Mouse (Mus musculus): ENCODE data around the gene Sned1. TPM values are rescaled to one million over a fixed set of nuclear protein-coding genes. Genes with fewer than 3 reads are reported as not detected.

The Sned1 gene
- total RNA-seq, 2 experiments from 2014 or later, result 7.0 to 10.0 TPM

DNA sequence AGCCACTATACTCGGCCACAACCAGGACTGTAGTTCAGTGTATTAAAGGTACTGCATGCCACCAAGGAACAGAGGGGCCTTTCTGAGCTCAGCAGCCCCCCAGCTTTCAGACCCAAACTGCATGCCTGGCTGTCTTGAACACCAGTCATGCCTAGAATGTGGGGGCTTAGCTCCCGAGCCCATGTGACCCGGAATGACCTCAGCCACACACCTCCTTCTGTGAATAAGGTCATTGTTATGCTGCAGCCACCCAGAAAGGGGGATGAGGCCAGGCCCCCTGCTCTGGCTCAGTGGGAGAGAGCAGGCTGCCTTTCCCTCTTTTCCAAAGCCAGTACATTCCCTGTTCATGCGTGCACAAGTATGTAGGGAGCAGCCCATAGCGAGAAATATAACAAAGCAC lies 21.0 kb upstream of the Sned1 start:
- Histone ChIP-seq H3K27ac (no peak overlapping the region), H3K4me3 (no peak overlapping the region)
- intact Hi-C loops (cut with DNase I), result no loop called here
- no peak for TF ChIP-seq CTCF (IDR thresholded peaks at IDR 0.05)
- no peak for DNase-seq (ENCODE audit: extremely low spot score in 1 of 2, low spot score in 2 of 2)

DNA sequence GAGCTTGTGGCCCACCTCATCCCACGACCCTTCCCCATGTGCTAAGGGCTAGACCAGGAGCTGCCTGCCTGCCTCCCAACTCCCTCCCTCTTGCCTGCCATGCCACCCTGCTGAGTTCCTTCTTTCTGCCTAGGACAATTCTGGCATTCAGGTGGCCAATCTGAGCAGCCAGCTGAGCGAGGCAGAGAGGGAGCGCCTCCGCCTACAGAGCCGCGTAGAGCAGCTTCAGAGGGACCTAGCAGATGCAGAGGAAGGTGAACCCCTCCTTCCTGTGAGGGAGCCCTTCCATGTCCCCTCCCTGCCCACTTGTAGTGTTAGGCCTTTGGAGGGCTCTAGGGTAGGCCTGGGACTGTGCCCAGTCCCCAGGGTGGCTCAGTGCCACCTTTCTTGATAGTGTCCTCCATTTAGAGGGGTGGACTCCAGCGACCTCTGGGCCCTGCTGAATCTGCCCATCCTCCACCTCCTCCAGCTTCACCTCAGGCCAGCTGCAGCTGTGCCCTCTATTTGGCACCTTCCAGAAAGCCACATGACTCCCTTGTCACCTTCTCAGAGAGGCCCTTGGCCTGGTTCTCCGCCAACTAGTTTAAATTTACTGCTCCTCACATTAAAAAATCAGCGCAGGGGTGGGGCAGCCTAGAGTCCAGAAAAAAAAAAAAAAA lies 18.7 kb upstream of the Sned1 start:
- Histone ChIP-seq H3K27ac (no peak overlapping the region), H3K4me3 (no peak overlapping the region)
- intact Hi-C loops (cut with DNase I), result no loop called here
- no peak for DNase-seq (ENCODE audit: extremely low spot score in 1 of 2, low spot score in 2 of 2)
- TF ChIP-seq CTCF (IDR thresholded peaks at IDR 0.05), result no peak

DNA sequence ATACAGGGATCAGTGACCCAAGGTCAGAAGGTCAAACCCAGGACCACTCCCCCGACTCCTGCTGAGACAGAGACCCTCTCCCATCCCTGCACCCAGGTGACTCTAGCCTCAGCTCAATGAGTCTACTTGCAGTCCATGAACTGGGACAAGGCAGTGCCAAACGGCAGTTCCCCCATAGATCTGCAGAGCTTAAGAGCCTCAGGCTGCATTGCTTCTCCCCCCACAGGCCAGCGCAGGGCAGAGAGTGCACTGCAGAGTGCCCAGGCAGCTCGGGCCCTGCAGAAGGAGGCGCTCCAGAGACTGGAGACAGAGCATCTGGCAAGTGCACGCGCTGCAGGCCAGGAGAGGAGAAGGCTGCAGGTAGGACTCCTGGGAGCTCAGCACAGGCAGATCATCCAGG lies 18.1 kb upstream of the Sned1 start:
- no peak for TF ChIP-seq CTCF (IDR thresholded peaks at IDR 0.05)
- intact Hi-C loops (cut with DNase I), result no loop called here
- no peak for DNase-seq (ENCODE audit: extremely low spot score in 1 of 2, low spot score in 2 of 2)
- Histone ChIP-seq H3K27ac (no peak overlapping the region), H3K4me3 (no peak overlapping the region)

DNA sequence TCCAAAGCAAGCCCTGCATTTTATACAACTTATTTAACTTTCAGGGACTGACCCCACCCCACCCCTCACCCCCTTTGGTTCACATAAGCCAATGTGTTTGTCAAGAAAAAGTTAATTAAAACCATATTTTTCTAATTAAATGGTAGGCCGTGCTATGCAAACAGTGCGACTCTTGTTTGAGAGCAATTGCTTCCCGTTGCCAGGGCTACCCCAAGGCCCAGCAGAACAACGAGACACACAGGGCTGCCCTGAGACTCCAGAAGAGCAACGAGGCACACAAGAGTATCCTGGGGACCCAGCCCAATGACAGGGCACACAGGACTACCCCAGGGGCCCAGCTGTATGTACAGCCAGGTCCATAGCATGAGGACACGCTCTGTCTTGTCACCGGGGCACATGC lies 14.9 kb upstream of the Sned1 start:
- intact Hi-C loops (cut with DNase I), result no loop called here
- TF ChIP-seq CTCF (IDR thresholded peaks at IDR 0.05), result no peak
- DNase-seq (ENCODE audit: extremely low spot score in 1 of 2, low spot score in 2 of 2), result no peak
- Histone ChIP-seq H3K27ac (no peak overlapping the region), H3K4me3 (no peak overlapping the region)

DNA sequence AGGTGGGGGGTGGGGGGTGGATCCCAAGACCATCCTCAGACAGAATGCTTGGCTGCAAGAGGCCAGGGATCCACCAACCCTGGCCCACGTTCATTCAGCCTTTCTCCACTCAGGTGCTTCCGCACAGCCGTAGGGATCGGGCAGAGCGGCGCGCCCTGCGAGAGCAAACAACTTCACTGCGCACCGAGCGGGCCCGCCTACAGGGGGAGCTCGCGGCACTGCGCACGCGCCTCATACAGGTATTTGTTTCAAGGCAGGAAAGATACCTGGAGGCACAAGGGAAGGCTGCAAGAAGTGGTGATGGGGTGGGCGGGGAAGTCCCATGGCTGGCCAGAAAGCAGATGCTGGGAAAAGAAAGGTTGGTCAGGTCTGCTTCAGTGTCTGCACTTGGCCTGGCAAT lies 11.7 kb upstream of the Sned1 start:
- DNase-seq (ENCODE audit: extremely low spot score in 1 of 2, low spot score in 2 of 2), result no peak
- intact Hi-C loops (cut with DNase I), result no loop called here
- Histone ChIP-seq H3K4me3 (no peak overlapping the region), H3K27ac (no peak overlapping the region)
- TF ChIP-seq CTCF (IDR thresholded peaks at IDR 0.05), result peak; percentile 65

DNA sequence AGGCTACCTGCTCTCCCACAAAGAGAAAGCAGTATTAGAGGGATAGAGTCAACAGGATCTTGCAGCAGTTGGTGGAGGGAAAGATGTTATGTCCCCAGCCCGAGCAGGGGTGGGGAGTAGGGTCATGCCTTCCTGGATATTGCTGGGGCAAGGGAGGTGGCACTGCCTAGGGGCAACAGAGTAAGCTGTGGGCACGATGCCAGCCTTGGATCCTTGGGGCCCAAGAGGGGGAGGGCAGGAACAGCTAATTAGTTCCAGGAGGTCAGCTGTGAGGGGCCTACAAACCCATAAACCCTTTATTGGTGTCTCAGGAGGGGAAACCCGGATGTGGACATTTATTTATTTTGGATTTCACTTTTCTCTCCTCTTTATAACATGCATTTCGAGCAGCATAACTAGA lies 10.4 kb upstream of the Sned1 start:
- Histone ChIP-seq H3K4me3 (no peak overlapping the region), H3K27ac (no peak overlapping the region)
- no peak for TF ChIP-seq CTCF (IDR thresholded peaks at IDR 0.05)
- no peak for DNase-seq (ENCODE audit: extremely low spot score in 1 of 2, low spot score in 2 of 2)
- intact Hi-C loops (cut with DNase I), result no loop called here

DNA sequence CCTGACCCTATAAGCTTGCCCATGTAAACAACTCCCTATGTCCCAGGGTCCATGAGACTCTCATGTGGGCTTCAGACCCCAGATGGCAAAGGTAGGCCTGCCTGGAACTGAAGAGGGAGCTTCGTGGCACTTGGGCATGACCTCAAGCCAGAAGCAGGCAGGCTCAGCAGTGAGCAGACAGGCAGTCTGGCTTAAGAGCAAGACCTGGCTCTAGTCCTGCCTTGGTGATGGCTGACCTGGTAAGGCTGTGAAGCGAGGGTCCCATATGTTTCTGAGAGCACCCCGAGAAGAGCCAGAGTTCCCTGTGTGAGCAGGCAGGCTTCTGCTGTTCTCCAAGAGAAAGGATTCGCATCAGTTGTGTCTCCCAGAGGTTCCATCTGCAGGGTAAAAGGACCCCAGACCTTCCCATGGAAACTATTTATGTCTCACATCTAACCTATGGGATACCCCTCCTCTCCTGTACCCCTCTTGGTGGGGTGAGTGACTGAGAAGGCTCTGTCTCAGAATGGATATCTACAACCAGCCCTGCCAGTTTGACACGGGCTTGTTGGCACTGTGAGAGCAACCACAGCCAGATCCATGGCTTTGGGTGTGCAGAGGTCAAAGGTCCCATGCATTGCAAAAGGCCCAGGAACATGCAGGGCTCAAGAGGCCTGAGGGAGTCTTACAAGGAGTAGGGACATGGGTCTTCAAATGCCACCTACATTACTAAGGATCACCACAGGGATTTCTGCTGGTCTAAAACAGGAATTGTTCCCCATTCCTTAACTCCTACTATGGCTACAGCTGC lies 9.7 kb upstream of the Sned1 start:
- TF ChIP-seq CTCF (IDR thresholded peaks at IDR 0.05), result no peak
- no peak overlapping the region for H3K27ac ChIP-seq
- intact Hi-C loops (cut with DNase I), result no loop called here
- no peak overlapping the region for H3K4me3 ChIP-seq
- DNase-seq (ENCODE audit: extremely low spot score in 1 of 2, low spot score in 2 of 2), result no peak

DNA sequence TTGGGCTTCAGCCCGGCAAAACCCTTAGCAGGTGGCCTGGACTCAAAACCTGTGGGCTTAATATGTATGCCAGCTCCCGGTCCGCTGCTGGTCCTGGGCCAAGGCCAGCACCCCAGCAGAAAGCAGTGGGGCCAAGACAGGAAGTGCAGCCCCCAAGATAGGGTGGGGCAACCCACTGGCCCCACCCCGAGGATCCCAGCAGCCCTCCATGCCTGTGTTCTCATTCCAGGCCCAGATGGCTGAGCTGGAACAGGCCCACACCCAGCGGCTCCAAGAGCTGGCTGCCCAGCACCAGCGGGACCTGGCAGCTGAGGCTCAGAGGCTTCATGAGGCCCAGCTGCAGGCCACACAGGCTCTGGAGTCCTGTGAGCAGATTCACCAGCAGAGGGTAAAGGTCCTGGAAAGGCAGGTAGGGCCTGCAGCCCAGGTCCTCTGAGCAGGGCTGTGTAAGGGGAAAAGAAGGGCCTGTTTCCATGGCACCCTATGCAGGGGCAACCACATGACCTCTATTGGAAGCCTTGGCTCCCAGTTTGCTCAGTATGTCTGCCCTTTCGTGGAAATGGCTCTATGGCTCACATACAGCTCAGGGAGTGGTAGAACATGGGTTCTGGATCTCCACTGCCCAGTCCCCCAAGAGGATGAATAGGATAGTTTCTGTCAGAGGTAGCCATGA lies 8.2 kb upstream of the Sned1 start:
- H3K27ac ChIP-seq, result no peak overlapping the region
- H3K4me3 ChIP-seq, result no peak overlapping the region
- no peak for DNase-seq (ENCODE audit: extremely low spot score in 1 of 2, low spot score in 2 of 2)
- intact Hi-C loops (cut with DNase I), result no loop called here
- TF ChIP-seq CTCF (IDR thresholded peaks at IDR 0.05), result no peak

DNA sequence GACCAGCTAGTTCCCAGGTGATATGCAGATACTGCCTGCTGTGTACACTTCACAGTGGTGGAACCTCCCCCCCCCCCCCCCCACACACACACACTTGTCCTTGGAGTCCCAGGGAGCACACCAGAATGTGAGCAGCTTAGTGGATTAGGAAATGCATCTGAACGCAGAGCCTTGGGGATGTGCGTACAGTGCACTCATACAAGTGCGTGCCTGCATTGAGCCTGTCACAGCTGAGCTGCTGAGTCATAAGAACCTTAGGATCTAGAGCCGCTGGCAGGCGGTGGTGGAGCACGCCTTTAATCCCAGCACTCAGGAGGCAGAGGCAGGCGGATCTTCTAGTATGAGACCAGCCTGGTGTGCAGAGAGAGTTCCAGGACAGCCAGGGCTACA lies 7.7 kb upstream of the Sned1 start:
- intact Hi-C loops (cut with DNase I), result no loop called here
- H3K27ac ChIP-seq, result no peak overlapping the region
- H3K4me3 ChIP-seq, result no peak overlapping the region
- TF ChIP-seq CTCF (IDR thresholded peaks at IDR 0.05), result no peak
- DNase-seq (ENCODE audit: extremely low spot score in 1 of 2, low spot score in 2 of 2), result no peak

DNA sequence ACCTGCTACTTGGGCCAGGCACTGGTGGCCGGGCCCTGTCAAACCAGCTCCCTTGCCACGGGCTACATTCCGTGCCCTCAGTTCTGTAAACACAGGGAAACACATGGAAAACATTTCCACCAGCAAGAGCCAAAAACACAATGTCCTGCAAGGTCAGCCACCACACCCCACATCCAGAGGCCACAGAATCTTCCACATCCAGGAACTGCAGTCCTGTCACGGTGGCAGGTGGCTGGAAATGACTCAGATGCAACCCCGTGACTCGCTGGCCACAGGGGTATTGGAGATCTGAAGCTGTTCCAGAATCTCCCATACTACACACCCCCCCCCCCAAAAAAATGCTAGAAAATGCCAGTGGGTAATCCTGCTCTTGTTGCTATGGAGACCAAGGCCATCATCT lies 6.4 kb upstream of the Sned1 start:
- intact Hi-C loops (cut with DNase I), result no loop called here
- Histone ChIP-seq H3K4me3 (no peak overlapping the region), H3K27ac (no peak overlapping the region)
- TF ChIP-seq CTCF (IDR thresholded peaks at IDR 0.05), result no peak
- no peak for DNase-seq (ENCODE audit: extremely low spot score in 1 of 2, low spot score in 2 of 2)

DNA sequence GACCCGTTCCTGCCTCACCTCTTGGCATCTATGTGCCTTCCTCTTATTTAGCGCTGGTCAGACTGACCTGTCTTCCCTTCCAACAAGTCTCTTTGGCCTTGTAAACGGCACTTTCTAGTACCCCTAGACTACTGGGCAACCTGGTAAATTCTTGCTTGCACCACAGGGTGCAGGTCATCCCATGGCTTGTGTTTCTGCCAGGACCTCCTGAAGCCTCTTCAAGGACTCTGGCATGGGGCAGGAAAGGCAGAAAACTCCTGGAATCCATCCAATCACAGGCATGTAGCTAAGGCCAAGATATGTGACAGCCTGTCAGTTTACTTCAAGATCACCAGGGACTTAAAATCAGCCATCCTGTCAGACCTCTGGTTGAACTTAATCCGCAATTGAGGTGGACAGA lies 6.0 kb upstream of the Sned1 start:
- no peak overlapping the region for H3K27ac ChIP-seq
- TF ChIP-seq CTCF (IDR thresholded peaks at IDR 0.05), result no peak
- intact Hi-C loops (cut with DNase I), result no loop called here
- H3K4me3 ChIP-seq, result no peak overlapping the region
- DNase-seq (ENCODE audit: extremely low spot score in 1 of 2, low spot score in 2 of 2), result no peak

DNA sequence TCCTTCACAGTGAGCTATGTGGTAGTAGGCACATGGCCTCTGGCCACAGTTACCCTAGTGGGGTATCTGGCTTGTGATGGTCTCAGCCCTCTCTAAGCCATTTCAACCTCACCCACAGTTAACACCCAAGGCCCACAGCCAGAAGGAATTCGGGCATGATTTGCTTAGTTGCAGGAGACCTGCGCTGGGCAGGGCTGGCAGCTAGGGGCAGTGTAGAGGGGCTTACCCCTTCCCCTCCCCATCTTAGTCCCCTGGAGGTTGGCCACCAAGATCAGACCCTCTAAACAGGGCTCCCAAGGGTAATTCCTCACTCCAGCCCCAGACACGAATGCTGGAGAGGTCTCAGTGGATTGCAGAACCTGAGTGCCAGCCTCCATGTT lies 894 bp downstream of the Sned1 start:
- TF ChIP-seq CTCF (IDR thresholded peaks at IDR 0.05), result peak; percentile 46
- no peak for DNase-seq (ENCODE audit: extremely low spot score in 1 of 2, low spot score in 2 of 2)
- Histone ChIP-seq H3K4me3 (peak overlapping the region; percentile 51), H3K27ac (no peak overlapping the region)
- intact Hi-C loops (cut with DNase I), result no loop called here

Measured in left cerebral cortex, adult 2 months (tissue).